Mouse (Mus musculus): ENCODE results near the gene Acad10. TPM values are rescaled to one million over a fixed set of nuclear protein-coding genes. Genes with fewer than 3 reads are reported as not detected.

Acad10 gene
- total RNA-seq, 4 experiments from 2014 or later: 12.7 to 14.7 (median 13.5) TPM

Other genes with a start within 250 kb of the Acad10 start
- 1 to 10 TPM; 6.3 to 9.3 (median 8.5) TPM for gene Tmem116, start 208.6 kb downstream of the Acad10 start, total RNA-seq (2022)
- gene Erp29, start 208.0 kb downstream of the Acad10 start, total RNA-seq (2022): 10 to 100 TPM; 30.5 to 34.9 (median 31.1) TPM
- not detected for gene Adam1b, start 157.1 kb downstream of the Acad10 start, total RNA-seq (2022)
- 1 to 10 TPM; 1.1 to 1.9 (median 1.5) TPM for gene Adam1a, start 115.0 kb downstream of the Acad10 start, total RNA-seq (2022)
- under 1 TPM in 1 of 4 experiments, not detected in 3; 0.94 TPM for gene Gm42878, start 115.0 kb downstream of the Acad10 start, total RNA-seq (2022)
- 100 to 1,000 TPM; 112 to 152 (median 133) TPM for gene Mapkapk5, start 114.6 kb downstream of the Acad10 start, total RNA-seq (2022)
- 100 to 1,000 TPM; 112 to 210 (median 157) TPM for gene Aldh2, start 66.7 kb downstream of the Acad10 start, total RNA-seq (2022)
- 10 to 100 TPM; 23.7 to 31.0 (median 28.0) TPM for gene Acad12, start 41.6 kb downstream of the Acad10 start, total RNA-seq (2022)
- gene Brap, start within 50 bp of the Acad10 start, total RNA-seq (2022): 10 to 100 TPM; 32.5 to 36.5 (median 34.7) TPM
- gene Atxn2, start 50.8 kb upstream of the Acad10 start, total RNA-seq (2022): 100 to 1,000 TPM in 1 of 4 experiments, 10 to 100 TPM in 3; 82.6 to 108 (median 88.6) TPM
- 10 to 100 TPM; 11.4 to 13.1 (median 12.3) TPM for gene Sh2b3, start 177.1 kb upstream of the Acad10 start, total RNA-seq (2022)
- 1 to 10 TPM; 5.0 to 5.7 (median 5.2) TPM for gene Pheta1, start 188.5 kb upstream of the Acad10 start, total RNA-seq (2022)